Mouse (Mus musculus) midbrain, embryonic 12.5 days (tissue): ENCODE results near the gene Slc40a1. TPM values are rescaled to one million over a fixed set of nuclear protein-coding genes. Genes with fewer than 3 reads are reported as not detected.

Experiments used
- ATAC-seq: fragments of 200-750 bp; cut with Nextera tagmentation; 2 replicates; pipeline ENCODE4 v1.8.0; 2017; ENCODE audit warnings: low read depth, moderate TSS enrichment, moderate library complexity; ENCODE audit not compliant: low FRiP score
- H3K27ac ChIP-seq: fragments of 300-500 bp; sonication (generic); replicated peaks from 2 replicates; pipeline ENCODE4 v1.5.1; 2016; ENCODE audit warnings: mild to moderate bottlenecking
- H3K27me3 ChIP-seq: fragments of 300-500 bp; sonication (generic); 2 replicates; pipeline ENCODE4 v1.6.1; 2016; ENCODE audit warnings: mild to moderate bottlenecking
- H3K36me3 ChIP-seq: fragments of 300-500 bp; sonication (generic); 2 replicates; pipeline ENCODE4 v1.6.1; 2016
- H3K4me1 ChIP-seq: fragments of 300-500 bp; sonication (generic); 2 replicates; pipeline ENCODE4 v1.6.1; 2016
- H3K4me2 ChIP-seq: fragments of 300-500 bp; sonication (generic); replicated peaks from 2 replicates; pipeline ENCODE4 v1.6.1; 2016; ENCODE audit warnings: mild to moderate bottlenecking, moderate library complexity
- H3K4me3 ChIP-seq: fragments of 300-500 bp; sonication (generic); 2 replicates; pipeline ENCODE4 v1.5.1; 2016; ENCODE audit warnings: mild to moderate bottlenecking
- H3K9ac ChIP-seq: fragments of 300-500 bp; sonication (generic); replicated peaks from 2 replicates; pipeline ENCODE4 v1.6.1; 2016; ENCODE audit warnings: mild to moderate bottlenecking, moderate library complexity
- H3K9me3 ChIP-seq: fragments of 300-500 bp; sonication (generic); 2 replicates; pipeline ENCODE4 v1.6.1; 2016; ENCODE audit warnings: mild to moderate bottlenecking
- WGBS: fragments of 180-500 bp; shearing (Covaris S2); methylation state at CpG from one replicate; pipeline ENCODE4 v1.1.7; 2016; 5-methylcytosine and 5-hydroxymethylcytosine counted together
- polyA plus RNA-seq: library from polyadenylated mRNA; unstranded; fragments of >200 nt; fragmentation: Nextera tagmentation; extraction: Ambion mirVana; gene quantifications from 2 replicates; pipeline ENCODE4 v1.2.1, GENCODE M21; 2016

Gene Slc40a1
- polyA plus RNA-seq, 1 experiment from 2014 or later = 27.7 TPM

DNA sequence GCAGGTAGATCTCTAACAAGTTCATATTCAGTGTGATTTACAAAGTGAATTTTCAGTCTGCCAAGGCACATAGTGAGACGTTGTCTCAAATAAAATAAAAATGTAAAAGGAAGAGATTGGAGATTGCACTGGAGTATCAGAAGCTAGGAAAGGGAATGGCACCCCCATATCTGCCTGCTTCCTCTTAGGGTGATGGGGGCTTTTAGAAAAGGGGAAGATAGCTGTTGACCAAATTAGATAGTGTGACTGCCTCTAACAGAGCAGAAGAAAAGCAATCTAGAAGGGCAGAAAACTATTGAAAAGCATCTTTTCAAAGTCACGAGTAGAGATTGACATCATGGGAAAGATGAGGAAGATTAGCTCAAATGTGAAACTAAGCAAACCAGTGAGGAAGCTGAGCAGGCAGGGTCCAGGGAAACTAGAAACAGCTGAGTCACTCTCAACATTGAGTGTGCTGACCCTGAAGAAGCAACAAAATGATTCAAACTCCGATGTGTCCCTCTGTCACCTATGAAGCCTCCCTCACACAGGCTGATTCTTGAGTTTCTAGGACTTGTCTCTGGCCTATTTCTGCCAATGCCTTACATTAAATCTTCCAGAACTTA, 45.0 kb downstream of the Slc40a1 start:
- Histone ChIP-seq H3K36me3 (no peaks in the 10 kb centered on the region), H3K27me3 (no peaks in the 10 kb centered on the region), H3K4me2 (no peak overlapping the region), H3K27ac (no peak overlapping the region), H3K4me3 (no peak overlapping the region), H3K4me1 (no peaks in the 10 kb centered on the region), H3K9me3 (no peaks in the 10 kb centered on the region), H3K9ac (no peak overlapping the region)
- ATAC-seq = no peak
- 83% methylated on average over 3 of the region's 3 CpGs for WGBS

DNA sequence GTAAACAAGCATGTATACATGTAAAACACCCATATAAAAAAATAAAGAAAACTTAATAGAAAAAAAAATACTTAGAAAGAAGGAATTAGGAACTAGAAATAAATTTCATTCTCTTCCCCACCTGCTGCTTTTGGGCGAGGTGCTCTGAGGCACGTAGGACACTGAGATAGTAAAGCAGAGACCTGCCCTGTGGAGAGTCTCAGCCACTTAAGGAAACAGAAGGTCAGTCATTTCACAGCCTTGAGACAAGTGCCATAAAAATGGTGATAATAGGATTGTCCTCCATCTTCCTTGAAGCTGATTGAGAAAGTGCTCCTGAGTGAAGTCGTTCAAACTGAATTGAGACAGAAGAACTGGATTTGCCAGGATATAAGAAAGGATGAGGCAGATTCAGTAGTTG, 48.9 kb downstream of the Slc40a1 start:
- H3K4me3 ChIP-seq = no peak overlapping the region
- H3K36me3 ChIP-seq = no peaks in the 10 kb centered on the region
- no peak for ATAC-seq
- H3K4me1 ChIP-seq = no peaks in the 10 kb centered on the region
- no peak overlapping the region for H3K27ac ChIP-seq
- H3K9me3 ChIP-seq = no peaks in the 10 kb centered on the region
- no peak overlapping the region for H3K9ac ChIP-seq
- no peaks in the 10 kb centered on the region for H3K27me3 ChIP-seq
- no peak overlapping the region for H3K4me2 ChIP-seq
- WGBS = 86% methylated on average over 3 of the region's 3 CpGs

DNA sequence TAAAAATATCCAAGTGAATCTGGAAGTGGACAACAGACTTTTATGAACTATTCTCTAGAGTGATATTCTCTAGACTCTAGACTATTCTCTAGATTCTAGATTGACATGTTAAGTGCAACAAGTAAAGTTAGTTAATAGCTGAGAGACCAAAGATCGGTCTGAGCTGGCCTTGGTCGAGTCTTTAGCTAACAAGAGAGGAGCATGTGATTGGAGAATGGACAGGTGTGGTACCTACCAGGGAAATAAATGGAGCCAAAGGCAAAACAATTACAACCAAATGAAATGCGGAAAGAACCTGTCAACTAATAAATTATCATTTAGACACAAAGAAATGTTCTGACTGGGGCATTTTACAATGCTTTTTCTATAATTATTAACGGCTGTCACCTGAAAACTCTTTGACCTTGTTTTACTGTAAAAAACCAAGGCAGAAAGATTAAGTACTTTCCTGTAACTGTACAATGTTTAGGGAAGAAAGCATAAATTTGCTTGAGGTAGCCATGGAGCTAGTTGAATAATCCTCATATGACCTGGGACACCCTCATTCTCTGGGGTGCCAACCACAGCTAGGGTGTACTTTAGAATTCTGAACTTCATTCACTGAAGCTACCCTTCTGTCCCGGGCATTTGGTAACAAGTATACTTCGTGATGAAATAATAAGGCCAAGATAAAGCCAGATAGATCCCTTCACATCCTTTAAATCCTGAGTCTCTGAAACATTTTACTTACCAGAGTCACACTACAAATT, 49.7 kb downstream of the Slc40a1 start:
- Histone ChIP-seq H3K4me3 (no peak overlapping the region), H3K27ac (no peak overlapping the region), H3K9ac (no peak overlapping the region), H3K36me3 (no peaks in the 10 kb centered on the region), H3K4me1 (no peaks in the 10 kb centered on the region), H3K27me3 (no peaks in the 10 kb centered on the region), H3K9me3 (no peaks in the 10 kb centered on the region), H3K4me2 (no peak overlapping the region)
- no peak for ATAC-seq
- WGBS = 91% methylated on average over 6 of the region's 6 CpGs

DNA sequence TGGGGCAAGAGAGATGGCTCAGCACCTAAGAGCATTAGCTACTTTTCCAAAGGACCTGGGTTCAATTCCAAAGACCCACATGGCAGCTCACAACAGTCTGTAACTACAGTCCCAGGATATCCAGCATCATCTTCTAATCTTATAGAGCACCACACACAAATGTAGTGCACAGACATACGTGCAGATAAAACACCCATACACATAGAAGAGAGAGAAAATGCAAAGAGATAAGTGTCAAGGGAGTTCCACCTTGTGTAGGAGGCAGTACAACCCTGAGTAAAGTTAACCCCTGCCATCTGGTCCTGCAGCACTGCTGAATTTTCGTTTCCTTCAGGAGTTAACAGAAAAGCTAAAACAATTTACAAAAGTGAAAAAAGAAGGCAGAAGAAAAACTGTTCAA, 50.7 kb downstream of the Slc40a1 start:
- H3K4me3 ChIP-seq = no peak overlapping the region
- WGBS = 82% methylated on average over 2 of the region's 2 CpGs

DNA sequence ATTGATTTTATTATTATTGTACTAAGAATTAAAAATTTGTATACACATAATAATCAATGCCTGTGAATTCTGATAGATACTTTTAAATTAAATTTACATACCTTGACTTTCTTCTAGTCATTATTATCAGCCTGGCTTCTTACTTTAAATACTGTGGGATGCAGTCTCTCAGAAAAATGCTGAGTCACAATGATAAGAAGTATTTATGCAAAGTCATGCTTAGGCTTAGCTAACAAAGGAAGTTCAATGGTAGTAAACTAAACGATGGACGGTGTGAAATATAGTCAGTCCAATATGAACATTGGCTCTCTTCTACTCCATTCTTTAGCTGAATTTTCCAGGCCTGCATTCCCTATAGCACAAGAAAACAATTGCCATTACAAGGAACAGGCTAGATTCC, 53.1 kb downstream of the Slc40a1 start:
- no peak overlapping the region for H3K9ac ChIP-seq
- no peak for ATAC-seq
- WGBS = 86% methylated on average over 2 of the region's 2 CpGs

More for the DNA sequence above, 50.7 kb downstream of the Slc40a1 start:
- H3K9ac ChIP-seq = no peak overlapping the region
- H3K4me1 ChIP-seq = no peaks in the 10 kb centered on the region
- no peak overlapping the region for H3K27ac ChIP-seq
- ATAC-seq = no peak
- no peak overlapping the region for H3K4me2 ChIP-seq
- no peaks in the 10 kb centered on the region for H3K27me3 ChIP-seq
- H3K36me3 ChIP-seq = no peaks in the 10 kb centered on the region
- no peaks in the 10 kb centered on the region for H3K9me3 ChIP-seq

DNA sequence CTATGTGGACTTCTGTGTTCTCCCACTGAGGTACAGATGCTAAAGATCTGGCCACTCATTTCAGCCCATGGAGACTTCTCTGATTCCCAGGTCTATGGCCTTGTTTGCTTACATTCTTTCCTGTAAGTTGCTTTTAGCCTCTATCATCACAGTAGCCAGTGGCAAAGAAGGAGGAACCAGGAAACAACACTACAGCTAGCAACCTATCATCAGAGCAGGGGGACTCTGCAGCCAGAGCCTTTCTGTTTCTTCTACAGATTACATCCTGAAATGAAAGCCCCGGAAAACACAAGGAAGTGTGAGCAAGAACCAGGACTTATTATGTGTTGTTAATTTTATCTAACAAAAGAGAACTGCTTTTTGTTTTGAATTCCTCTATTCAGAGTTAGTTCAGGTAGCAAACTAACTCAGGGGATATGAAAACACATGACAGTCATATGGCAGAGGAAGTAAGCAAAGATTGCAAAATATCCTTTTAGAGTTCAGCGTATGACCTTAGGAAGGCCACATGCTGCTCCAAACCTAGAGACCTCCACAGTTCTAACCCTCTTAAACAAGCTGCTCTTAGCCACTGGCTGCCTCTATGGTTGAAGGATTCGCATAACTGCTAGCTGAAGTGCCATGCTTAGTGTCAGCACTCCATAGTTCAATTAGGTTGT, 57.7 kb downstream of the Slc40a1 start:
- Histone ChIP-seq H3K27me3 (no peaks in the 10 kb centered on the region), H3K27ac (no peak overlapping the region), H3K9me3 (no peaks in the 10 kb centered on the region), H3K4me1 (no peaks in the 10 kb centered on the region), H3K4me3 (no peak overlapping the region), H3K36me3 (no peaks in the 10 kb centered on the region), H3K4me2 (no peak overlapping the region), H3K9ac (no peak overlapping the region)
- no peak for ATAC-seq
- WGBS = 83% methylated on average over 3 of the region's 3 CpGs

More for the DNA sequence above, 53.1 kb downstream of the Slc40a1 start:
- Histone ChIP-seq H3K36me3 (no peaks in the 10 kb centered on the region), H3K27ac (no peak overlapping the region), H3K27me3 (no peaks in the 10 kb centered on the region), H3K4me3 (no peak overlapping the region), H3K4me2 (no peak overlapping the region), H3K9me3 (no peaks in the 10 kb centered on the region), H3K4me1 (no peaks in the 10 kb centered on the region)

DNA sequence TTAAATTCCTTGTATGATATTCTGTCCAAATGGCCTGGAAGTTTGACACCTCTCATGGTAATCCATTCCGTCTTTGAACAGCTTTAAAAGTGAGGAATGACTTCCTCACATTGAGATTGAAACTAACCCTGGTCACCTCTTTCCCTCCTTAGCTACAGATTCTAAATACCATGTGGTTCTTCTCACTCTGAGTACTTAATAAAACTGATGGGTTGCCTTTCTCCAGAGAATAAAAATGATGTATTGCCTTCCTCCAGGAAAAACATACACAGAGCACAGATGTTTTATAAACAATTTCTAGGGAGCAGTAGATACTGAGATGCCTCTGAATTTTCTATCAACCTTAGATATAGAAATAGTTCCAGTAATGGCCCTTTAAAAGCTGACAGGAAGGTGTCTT, 58.3 kb downstream of the Slc40a1 start:
- Histone ChIP-seq H3K36me3 (no peaks in the 10 kb centered on the region), H3K27me3 (no peaks in the 10 kb centered on the region), H3K4me1 (no peaks in the 10 kb centered on the region), H3K9me3 (no peaks in the 10 kb centered on the region), H3K4me2 (no peak overlapping the region), H3K4me3 (no peak overlapping the region), H3K9ac (no peak overlapping the region), H3K27ac (no peak overlapping the region)
- no peak for ATAC-seq
- 78% methylated on average over 1 of the region's 1 CpGs for WGBS

DNA sequence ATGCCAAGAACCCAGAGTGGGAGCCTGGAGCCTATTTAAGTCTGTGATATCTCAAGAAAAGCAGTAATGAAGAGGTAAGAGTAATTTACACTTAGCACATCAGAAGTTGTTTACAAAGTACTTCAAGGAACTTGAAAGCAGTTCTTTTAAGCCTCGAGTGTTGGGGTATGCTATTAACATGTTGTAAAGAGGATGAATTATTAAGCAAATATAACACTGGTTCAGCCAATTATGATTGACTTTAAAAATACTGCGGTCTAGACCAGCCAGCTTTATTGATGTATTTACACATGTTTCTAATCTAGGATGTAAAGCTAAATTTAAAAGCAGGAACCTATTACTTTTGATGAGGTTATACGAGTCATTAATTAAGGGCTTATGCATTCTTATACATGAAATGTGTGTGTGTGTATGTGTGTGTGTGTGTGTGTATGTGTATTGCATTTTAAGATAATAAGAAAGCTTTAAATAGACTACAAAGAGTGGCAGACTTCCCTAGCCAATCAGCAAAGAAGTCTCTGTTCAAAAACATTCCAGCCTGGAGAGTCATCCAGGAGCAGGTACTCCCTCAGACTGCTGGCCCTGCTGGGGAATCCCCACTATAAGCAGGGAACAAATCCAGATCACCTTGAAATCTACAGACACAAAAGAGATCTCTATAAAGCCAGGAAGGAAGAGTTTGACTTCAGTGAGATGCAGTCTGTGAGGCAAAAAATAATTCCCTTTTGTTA, 59.9 kb downstream of the Slc40a1 start:
- Histone ChIP-seq H3K27me3 (no peaks in the 10 kb centered on the region), H3K27ac (no peak overlapping the region), H3K4me3 (no peak overlapping the region), H3K9ac (no peak overlapping the region), H3K9me3 (no peaks in the 10 kb centered on the region), H3K4me2 (no peak overlapping the region), H3K36me3 (no peaks in the 10 kb centered on the region), H3K4me1 (no peaks in the 10 kb centered on the region)
- ATAC-seq = no peak
- WGBS = 81% methylated on average over 3 of the region's 3 CpGs

DNA sequence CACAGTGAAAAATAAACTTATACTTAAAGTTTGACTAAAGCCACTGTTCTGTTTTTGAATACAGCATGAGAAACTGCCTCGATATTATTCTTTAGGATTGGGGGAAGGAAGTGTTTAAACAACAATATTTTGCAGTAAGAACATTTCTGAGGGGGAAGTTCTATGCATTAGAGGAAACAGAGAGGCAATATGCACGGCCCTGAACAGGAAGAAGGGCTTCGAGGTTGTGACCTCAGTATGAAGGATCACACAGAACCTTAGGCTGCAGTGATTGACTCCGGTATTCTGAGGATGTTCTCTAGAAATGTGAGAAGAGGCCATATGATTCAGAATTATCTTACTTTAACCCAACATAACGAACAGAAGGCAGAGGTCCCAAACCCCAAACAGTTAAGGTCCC, 60.6 kb downstream of the Slc40a1 start:
- Histone ChIP-seq H3K36me3 (no peaks in the 10 kb centered on the region), H3K4me2 (no peak overlapping the region), H3K4me1 (no peaks in the 10 kb centered on the region), H3K27me3 (no peaks in the 10 kb centered on the region), H3K9ac (no peak overlapping the region), H3K4me3 (no peak overlapping the region), H3K9me3 (no peaks in the 10 kb centered on the region), H3K27ac (no peak overlapping the region)
- ATAC-seq = no peak
- WGBS = 75% methylated on average over 5 of the region's 5 CpGs

DNA sequence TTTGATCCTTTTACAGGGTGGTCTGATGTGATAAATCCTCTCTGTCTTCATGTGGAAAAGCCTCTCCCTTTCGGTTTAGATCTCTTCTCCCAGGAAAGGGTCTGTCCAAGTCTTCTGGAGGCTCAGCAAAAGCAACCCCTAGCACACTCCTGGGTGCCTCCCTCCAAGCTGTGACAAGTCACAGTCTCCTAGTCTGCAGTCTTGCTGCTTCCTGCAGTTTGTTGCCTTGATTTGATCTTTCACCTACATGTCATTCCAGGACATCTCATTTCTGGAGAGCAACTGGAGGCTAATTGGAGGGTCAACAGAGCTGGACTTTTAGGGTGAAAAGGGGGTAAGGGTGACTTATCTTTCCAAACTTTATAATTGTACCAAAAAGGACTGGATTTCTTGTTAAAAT, 61.0 kb downstream of the Slc40a1 start:
- Histone ChIP-seq H3K9ac (no peak overlapping the region), H3K4me2 (no peak overlapping the region), H3K4me1 (no peaks in the 10 kb centered on the region), H3K27me3 (no peaks in the 10 kb centered on the region), H3K9me3 (no peaks in the 10 kb centered on the region), H3K4me3 (no peak overlapping the region), H3K36me3 (no peaks in the 10 kb centered on the region), H3K27ac (no peak overlapping the region)
- no peak for ATAC-seq
- WGBS = 70% methylated on average over 1 of the region's 1 CpGs

DNA sequence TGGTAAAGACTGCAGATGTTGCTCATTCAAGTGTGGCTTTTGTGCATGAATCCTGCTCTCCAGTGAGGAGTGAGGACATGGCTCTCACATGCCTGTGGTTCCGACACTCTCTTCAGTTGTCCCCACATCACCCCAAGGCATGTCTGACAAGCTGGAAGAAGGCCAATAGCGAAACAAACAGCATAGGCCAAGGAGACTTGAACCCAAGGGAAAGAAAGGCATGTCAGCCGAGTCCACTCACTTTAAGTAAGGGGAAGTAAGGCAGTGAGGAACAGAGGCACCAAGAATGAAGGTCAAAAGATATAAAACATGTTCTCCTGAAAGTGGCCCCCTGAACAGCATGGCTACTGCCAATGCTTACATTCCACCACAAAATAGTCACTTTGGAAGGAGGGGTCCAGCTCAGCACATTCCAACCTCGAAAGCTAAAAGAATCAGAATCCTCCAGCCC, 61.7 kb downstream of the Slc40a1 start:
- WGBS = 85% methylated on average over 4 of the region's 4 CpGs
- no peak overlapping the region for H3K9ac ChIP-seq
- no peaks in the 10 kb centered on the region for H3K27me3 ChIP-seq
- no peak for ATAC-seq
- no peaks in the 10 kb centered on the region for H3K36me3 ChIP-seq
- H3K4me2 ChIP-seq = no peak overlapping the region
- no peaks in the 10 kb centered on the region for H3K9me3 ChIP-seq
- H3K4me3 ChIP-seq = no peak overlapping the region
- no peak overlapping the region for H3K27ac ChIP-seq
- H3K4me1 ChIP-seq = no peaks in the 10 kb centered on the region

DNA sequence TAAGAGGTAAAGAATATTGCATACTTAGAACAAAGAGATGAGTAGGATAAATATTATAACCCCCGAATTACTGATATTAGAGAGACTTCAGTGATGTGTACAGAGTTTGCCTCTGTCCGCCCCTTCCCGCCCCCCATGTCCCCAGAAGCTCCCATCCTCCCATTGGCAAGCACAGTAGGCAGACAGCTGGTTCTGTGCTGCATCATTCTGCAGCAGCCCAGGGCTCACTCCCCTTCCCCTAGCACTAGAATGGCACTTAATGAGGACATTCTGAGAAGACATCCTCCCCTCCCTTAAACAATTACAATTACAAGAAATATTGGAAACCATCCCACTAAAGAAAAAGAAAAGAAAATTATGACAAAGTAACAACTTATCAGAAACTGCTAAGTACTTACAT, 62.7 kb downstream of the Slc40a1 start:
- no peak for ATAC-seq

More for the DNA sequence above, 62.7 kb downstream of the Slc40a1 start:
- Histone ChIP-seq H3K4me2 (no peak overlapping the region), H3K27me3 (no peaks in the 10 kb centered on the region), H3K4me3 (no peak overlapping the region), H3K36me3 (no peaks in the 10 kb centered on the region), H3K9me3 (no peaks in the 10 kb centered on the region), H3K27ac (no peak overlapping the region), H3K4me1 (no peaks in the 10 kb centered on the region), H3K9ac (no peak overlapping the region)
- WGBS = 97% methylated on average over 3 of the region's 3 CpGs
